In the genomic region with DNA sequence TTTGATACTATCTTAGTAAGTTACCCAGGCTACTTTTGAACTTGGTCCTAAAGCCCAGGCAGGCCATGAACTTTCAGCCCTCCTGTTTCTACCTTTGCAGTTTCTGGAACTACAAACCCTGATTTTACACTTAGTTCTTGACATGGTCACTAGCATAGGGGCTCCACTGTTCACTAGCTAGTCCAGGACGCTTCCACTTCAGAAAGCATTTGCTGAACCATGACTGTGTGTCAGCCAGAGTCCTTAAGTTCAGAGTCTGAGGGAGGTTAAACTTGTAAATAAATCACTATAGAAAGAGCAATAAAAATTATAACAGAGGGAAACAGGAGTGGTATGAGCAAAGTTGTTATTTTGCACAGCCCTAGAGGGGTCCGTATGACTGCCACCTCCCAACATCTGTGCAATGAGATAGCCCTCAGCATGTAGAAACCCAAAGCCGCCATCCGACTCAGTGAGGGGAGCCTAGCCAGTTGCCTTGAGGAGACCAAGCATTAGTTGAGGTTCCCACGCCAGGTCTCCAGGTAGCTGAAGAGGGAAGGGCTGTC, we compare ENCODE assay signal across 20 mouse cellular contexts. TPM values are rescaled to one million over a fixed set of nuclear protein-coding genes. Genes with fewer than 3 reads are reported as not detected.
DNase-seq lines count a peak whose midpoint lies in the region; ATAC-seq and TF ChIP-seq lines count a peak whose summit lies in the region.
"Had no signal": no experiment of that assay in that cellular context is flagged by ENCODE, and none has a peak within 500 bp of the region (broad histone marks: within the 10 kb centered on the region; RNA-seq: fewer than 3 reads in every experiment).

No protein-coding gene starts in this region.

- peak; percentile 68 for DNase-seq in kidney, adult 11 months
- DNase-seq in kidney, postnatal 10 days: no peak
- peak; percentile 82 for DNase-seq in kidney, adult 9 months
- peak; percentile 50 for DNase-seq in kidney, postnatal 0 days (ENCODE audit: low spot score)
- DNase-seq in heart, postnatal 25 days (ENCODE audit: low spot score): no peak
- no peak for DNase-seq in hindbrain, embryonic 14.5 days (ENCODE audit: low spot score)
- DNase-seq: adrenal gland, postnatal 14 days; cerebellum, adult 11-12 months; cerebellum, adult 9-10 months; cerebellum, postnatal 25 days; gastrocnemius, postnatal 36 days; heart, adult 11 months; heart, postnatal 4 days had no signal

- no peak overlapping the region for H3K27ac ChIP-seq in kidney, postnatal 0 days
- H3K27ac ChIP-seq in small intestine, adult 2 months (ENCODE audit: insufficient read depth, low read depth, low read length): peak overlapping the region; percentile 89
- H3K27ac ChIP-seq in hindbrain, embryonic 14.5 days: no peak overlapping the region
- H3K27ac ChIP-seq: embryonic facial prominence, embryonic 12.5 days; forebrain, embryonic 15.5 days; heart, embryonic 13.5 days had no signal

- no peaks in the 10 kb centered on the region for H3K4me1 ChIP-seq in kidney, postnatal 0 days (replicated peaks; ENCODE audit: insufficient read depth, low read length)
- peaks cover 36% of the 10 kb centered on the region for H3K4me1 ChIP-seq in small intestine, adult 2 months (ENCODE audit: control insufficient read depth, insufficient read depth, insufficient read length, low read length)
- H3K4me1 ChIP-seq in hindbrain, embryonic 14.5 days (replicated peaks; ENCODE audit: control insufficient read depth, insufficient read depth, low read length): no peaks in the 10 kb centered on the region
- H3K4me1 ChIP-seq: embryonic facial prominence, embryonic 12.5 days; forebrain, embryonic 15.5 days; heart, embryonic 13.5 days had no signal

- no peak overlapping the region for H3K4me2 ChIP-seq in kidney, postnatal 0 days (ENCODE audit: low read length)
- H3K4me2 ChIP-seq in hindbrain, embryonic 14.5 days (replicated peaks): no peak overlapping the region
- H3K4me2 ChIP-seq: embryonic facial prominence, embryonic 12.5 days; forebrain, embryonic 15.5 days; heart, embryonic 13.5 days had no signal

- 0 out of 2 replicates have a peak, but pooled peaks have one; percentile 15 for TF ChIP-seq POLR2A in small intestine, adult 2 months (IDR thresholded peaks at IDR 0.05; ENCODE audit: low read depth, low read length)

- peak; percentile 77 for ATAC-seq in kidney, postnatal 0 days (replicated peaks; ENCODE audit: low FRiP score, low read depth)
- no peak for ATAC-seq in hindbrain, embryonic 14.5 days (ENCODE audit: low FRiP score)
- ATAC-seq: activated CD4-positive, CD25-positive, alpha-beta regulatory T cell, adult 4 months; forebrain, embryonic 15.5 days had no signal

- no peaks in the 10 kb centered on the region for H3K9me3 ChIP-seq in kidney, postnatal 0 days (replicated peaks; ENCODE audit: low read length)
- no peaks in the 10 kb centered on the region for H3K9me3 ChIP-seq in hindbrain, embryonic 14.5 days (ENCODE audit: control insufficient read depth, low read length)
- H3K9me3 ChIP-seq: embryonic facial prominence, embryonic 12.5 days; forebrain, embryonic 15.5 days; heart, embryonic 13.5 days had no signal

- no peaks in the 10 kb centered on the region for H3K36me3 ChIP-seq in kidney, postnatal 0 days (ENCODE audit: insufficient read depth, low read length)
- H3K36me3 ChIP-seq in small intestine, adult 2 months (ENCODE audit: control insufficient read depth, insufficient read depth, low read length): no peaks in the 10 kb centered on the region
- no peaks in the 10 kb centered on the region for H3K36me3 ChIP-seq in hindbrain, embryonic 14.5 days (replicated peaks; ENCODE audit: control insufficient read depth, insufficient read depth)
- H3K36me3 ChIP-seq: embryonic facial prominence, embryonic 12.5 days; forebrain, embryonic 15.5 days; heart, embryonic 13.5 days had no signal

- H3K27me3 ChIP-seq in kidney, postnatal 0 days (ENCODE audit: insufficient read depth, low read length): no peaks in the 10 kb centered on the region
- H3K27me3 ChIP-seq in small intestine, adult 2 months (ENCODE audit: control insufficient read depth, insufficient read depth, low read length): no peaks in the 10 kb centered on the region
- no peaks in the 10 kb centered on the region for H3K27me3 ChIP-seq in hindbrain, embryonic 14.5 days (ENCODE audit: control insufficient read depth, insufficient read depth, low read length)
- H3K27me3 ChIP-seq: embryonic facial prominence, embryonic 12.5 days; forebrain, embryonic 15.5 days had no signal

- no peak for TF ChIP-seq CTCF in kidney, postnatal 0 days (IDR thresholded peaks at IDR 0.05; ENCODE audit: low read depth)
- no peak for TF ChIP-seq CTCF in small intestine, adult 2 months (IDR thresholded peaks at IDR 0.05; ENCODE audit: extremely low read depth, insufficient read length, insufficient replicate concordance, low read depth, low read length)

- H3K9ac ChIP-seq in kidney, postnatal 0 days (ENCODE audit: low read depth, low read length): no peak overlapping the region
- no peak overlapping the region for H3K9ac ChIP-seq in hindbrain, embryonic 14.5 days
- H3K9ac ChIP-seq: embryonic facial prominence, embryonic 12.5 days; forebrain, embryonic 15.5 days; heart, embryonic 13.5 days had no signal

- intact Hi-C loops in heart, postnatal 25 days (cut with DNase I): no loop called here

- 41% methylated on average over 5 of the region's 5 CpGs for WGBS in kidney, postnatal 0 days
- WGBS in small intestine, adult 2 months: 72% methylated on average over 5 of the region's 5 CpGs
- WGBS in hindbrain, embryonic 14.5 days: 89% methylated on average over 5 of the region's 5 CpGs

- no peak overlapping the region for H3K4me3 ChIP-seq in kidney, postnatal 0 days (replicated peaks; ENCODE audit: low read depth, low read length)
- no peak overlapping the region for H3K4me3 ChIP-seq in small intestine, adult 2 months (ENCODE audit: low read depth, low read length)
- H3K4me3 ChIP-seq in hindbrain, embryonic 14.5 days (replicated peaks; ENCODE audit: low read length): no peak overlapping the region
- H3K4me3 ChIP-seq: embryonic facial prominence, embryonic 12.5 days; forebrain, embryonic 15.5 days; heart, embryonic 13.5 days had no signal

RNA-seq across cellular contexts. Expression of a gene that starts 14.1 kb away (rescaled TPM):
- polyA plus RNA-seq in kidney, postnatal 0 days (2015; fragmentation: Nextera tagmentation; extraction: Ambion mirVana): 1.8 and 2.1 TPM in 2 replicates
- polyA plus RNA-seq in small intestine, adult 2 months (2012; rRNA removed): 23.8 and 28.0 TPM in 2 replicates
- total RNA-seq in heart, postnatal 25 days (2021): not detected
- polyA plus RNA-seq in hindbrain, embryonic 14.5 days (2014; fragmentation: Nextera tagmentation; extraction: Ambion mirVana): 27.9 and 28.3 TPM in 2 replicates
- total RNA-seq: gastrocnemius, adult 8-10 months had no signal

RNA-seq across cellular contexts. Expression of a gene that starts 20.4 kb away (rescaled TPM):
- 6.5 and 7.1 TPM in 2 replicates for polyA plus RNA-seq in kidney, postnatal 0 days (2015; fragmentation: Nextera tagmentation; extraction: Ambion mirVana)
- polyA plus RNA-seq in small intestine, adult 2 months (2012; rRNA removed): 3.0 and 7.1 TPM in 2 replicates
- under 1 TPM; 0.08 to 0.53 TPM for total RNA-seq in heart, postnatal 25 days (2021)
- polyA plus RNA-seq in hindbrain, embryonic 14.5 days (2014; fragmentation: Nextera tagmentation; extraction: Ambion mirVana): 68.7 and 71.9 TPM in 2 replicates
- total RNA-seq: MEL had no signal
- polyA plus RNA-seq: activated CD4-positive, CD25-positive, alpha-beta regulatory T cell, adult 4 months had no signal

RNA-seq across cellular contexts. Expression of a gene that starts 41.3 kb away (rescaled TPM):
- 15.7 and 17.1 TPM in 2 replicates for polyA plus RNA-seq in kidney, postnatal 0 days (2015; fragmentation: Nextera tagmentation; extraction: Ambion mirVana)
- polyA plus RNA-seq in small intestine, adult 2 months (2012; rRNA removed): 2.5 and 2.7 TPM in 2 replicates
- 1 to 10 TPM; 5.4 to 6.4 TPM for total RNA-seq in heart, postnatal 25 days (2021)
- polyA plus RNA-seq in hindbrain, embryonic 14.5 days (2014; fragmentation: Nextera tagmentation; extraction: Ambion mirVana): 19.8 and 24.6 TPM in 2 replicates

Comparison
In these comparisons a context has a peak if more than half of its experiments do, and no peak if none do; other contexts are left out.
1. DNase-seq: peak in kidney, adult 11 months (single experiment), kidney, adult 9 months (single experiment) and kidney, postnatal 0 days (single experiment); none in kidney, postnatal 10 days (single experiment), heart, postnatal 25 days (single experiment) and hindbrain, embryonic 14.5 days (single experiment).